Mouse (Mus musculus) testis, postnatal 10 days (tissue): ENCODE results near the gene Gm5799.
"Not testable (repeated sequence)": the region's sequence is repeated elsewhere in the genome, so short reads cannot be mapped to it uniquely, and the experiment has no call there.

Source experiments
- DNase-seq: peaks from one replicate; pipeline ENCODE4 v3.0.0; 2021; ENCODE audit warnings: low spot score

The Gm5799 gene

GRCm38 (mm10) chr14:43543276-43543675 lies at the start of gene Gm5799:
Gene Gm5799, plus strand, starts transcription at chr14:43543576.
- DNase-seq: not testable (repeated sequence)

- DNase-seq: peak; percentile 41
Observed at GRCm38 (mm10) chr14:43531052-43532010, 12.0 kb upstream of the Gm5799 start.

DNA sequence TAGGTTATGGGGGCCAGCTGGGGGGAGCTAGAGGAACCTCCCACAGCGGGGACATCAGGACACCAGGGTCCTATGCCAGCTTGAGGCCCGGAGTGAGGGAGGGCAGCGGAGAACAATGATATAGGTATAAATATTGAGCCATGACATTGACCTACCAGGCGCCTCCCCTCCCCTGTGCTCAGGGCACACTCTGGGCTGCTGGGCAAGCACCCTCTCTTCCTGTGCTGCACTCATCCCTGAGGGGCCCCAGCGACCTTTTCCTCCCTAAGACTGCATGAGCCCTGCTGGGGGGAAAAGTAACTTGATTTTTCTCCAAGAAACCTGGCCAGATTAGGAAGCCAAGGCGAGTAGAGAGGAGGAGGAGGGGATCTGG lies 11.4 kb upstream of the Gm5799 start:
- not testable (repeated sequence) for DNase-seq

- peak; percentile 52 for DNase-seq
Observed at GRCm38 (mm10) chr14:43532387-43532786, 11.0 kb upstream of the Gm5799 start.

GRCm38 (mm10) chr14:43538144-43538543 lies 5.2 kb upstream of the Gm5799 start:
- peak; percentile 64 for DNase-seq

GRCm38 (mm10) chr14:43546281-43546680 lies 2.9 kb downstream of the Gm5799 start:
- DNase-seq: not testable (repeated sequence)

DNA sequence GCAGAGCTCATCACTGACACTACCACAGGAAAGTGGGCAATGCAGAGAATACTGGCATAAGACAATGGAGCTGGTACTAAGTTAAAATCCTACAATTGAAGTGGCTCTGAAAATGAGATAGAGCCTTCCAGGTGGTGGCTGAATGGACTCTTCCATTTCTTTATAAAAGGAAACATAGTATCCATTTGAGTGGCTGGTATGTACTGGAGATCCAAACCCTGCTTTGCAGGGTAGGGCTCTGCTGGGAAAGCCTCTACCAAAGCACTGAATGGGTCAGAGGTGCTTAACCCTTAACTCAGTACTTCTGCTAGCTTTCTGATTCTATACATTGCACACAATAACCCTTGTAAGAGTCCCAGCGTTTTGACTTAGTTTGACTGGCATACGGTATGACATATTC lies 8.9 kb downstream of the Gm5799 start:
- peak; percentile 37 for DNase-seq

- DNase-seq: peak; percentile 36
Observed at GRCm38 (mm10) chr14:43577969-43578368, 34.6 kb downstream of the Gm5799 start.

GRCm38 (mm10) chr14:43579046-43579445 lies 35.7 kb downstream of the Gm5799 start, which contains the start of gene Gm17654:
Gene Gm17654, minus strand, starts transcription at chr14:43579146.
- not testable (repeated sequence) for DNase-seq
